Mouse (Mus musculus): Measurements from ENCODE around the gene Pfpl.

The Pfpl gene

DNA sequence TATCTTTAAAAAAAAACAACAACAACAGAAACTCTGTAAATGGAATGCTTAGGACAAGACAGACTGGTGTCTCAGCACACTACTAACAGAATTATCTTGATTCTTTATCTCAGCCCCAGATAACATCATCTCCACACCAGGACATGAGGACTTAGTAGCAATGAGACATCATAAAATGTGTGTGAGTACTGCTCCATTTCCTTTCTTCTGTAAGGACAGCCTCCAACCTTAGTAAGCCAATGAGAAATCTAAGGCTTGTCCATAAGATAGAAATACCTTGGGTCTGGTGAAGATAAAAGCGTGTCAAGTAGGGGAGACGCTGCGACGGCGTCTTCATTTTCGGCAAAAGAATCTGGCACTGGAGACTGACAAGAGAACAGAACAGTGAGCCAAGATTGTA lies at the start of gene Pfpl:
Gene Pfpl, plus strand, starts transcription at position 301 of the 400 bp plus-strand sequence.
- no peak for DNase-seq (ENCODE audit: low spot score in 2 of 2)

DNA sequence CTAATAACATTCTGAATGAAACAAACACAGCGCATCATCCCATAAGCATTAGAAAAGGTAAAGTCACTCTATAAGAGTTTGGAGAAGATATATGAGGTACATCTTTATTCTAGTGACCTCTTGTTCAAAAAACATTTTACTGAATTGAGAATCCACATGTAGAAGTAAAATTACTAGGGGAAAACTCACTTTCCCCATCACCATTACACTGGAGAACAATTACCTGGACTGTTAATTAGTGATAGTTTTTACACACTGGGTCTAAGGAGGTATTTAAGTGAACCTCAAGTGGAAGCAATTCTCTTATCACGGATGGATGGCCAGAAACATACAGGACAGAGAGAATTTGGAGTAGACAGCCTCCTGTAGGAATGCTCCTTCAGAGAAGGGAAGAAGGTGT lies 40.7 kb upstream of the Pfpl start, which contains the start of gene Olfr1440:
Gene Olfr1440, plus strand, starts transcription at position 301 of the 400 bp plus-strand sequence.
- DNase-seq (ENCODE audit: low spot score in 2 of 2): no peak

DNA sequence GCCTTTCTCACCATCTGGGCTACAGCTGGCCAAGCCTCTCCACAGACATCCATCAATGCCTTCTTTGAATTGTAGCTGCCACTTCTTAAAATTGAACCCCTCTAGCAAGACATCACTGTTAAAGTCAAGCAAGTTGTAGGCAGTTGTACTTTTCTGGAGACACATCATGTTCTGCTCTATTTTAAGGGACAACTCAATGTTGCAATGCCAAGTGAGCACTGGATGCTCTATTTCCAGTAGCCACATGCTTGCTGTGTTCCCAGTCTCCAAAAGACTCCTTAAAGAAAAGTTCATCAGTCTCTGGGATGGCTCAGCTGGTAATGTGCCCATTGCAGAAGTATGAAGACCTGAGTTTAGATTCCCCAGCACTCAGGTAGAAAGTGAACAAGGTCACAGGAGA lies 14.0 kb upstream of the Pfpl start:
- DNase-seq (ENCODE audit: low spot score in 2 of 2): no peak

DNA sequence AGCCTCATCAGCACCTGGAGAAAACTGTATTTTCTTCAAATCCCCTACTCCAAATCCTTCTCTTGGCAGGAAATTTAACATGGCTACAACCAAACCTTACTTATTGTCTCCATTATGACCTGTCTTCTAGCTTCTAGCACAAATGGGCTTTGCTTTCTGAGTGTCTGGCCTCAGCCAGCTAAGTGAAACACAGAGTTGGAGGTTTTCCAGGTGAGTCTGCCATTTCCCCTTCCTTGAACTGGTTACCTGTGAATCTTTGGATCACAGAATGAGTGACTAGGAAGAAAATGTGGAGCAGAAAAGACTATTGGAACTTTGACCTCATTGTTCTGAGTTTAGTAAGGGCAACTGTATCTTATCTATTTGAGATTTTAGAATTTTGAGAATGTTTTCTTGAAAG lies 10.3 kb upstream of the Pfpl start, which contains the start of gene Olfr1441:
Gene Olfr1441, plus strand, starts transcription at position 73 of the 400 bp plus-strand sequence.
- no peak for DNase-seq (ENCODE audit: low spot score in 2 of 2)

DNA sequence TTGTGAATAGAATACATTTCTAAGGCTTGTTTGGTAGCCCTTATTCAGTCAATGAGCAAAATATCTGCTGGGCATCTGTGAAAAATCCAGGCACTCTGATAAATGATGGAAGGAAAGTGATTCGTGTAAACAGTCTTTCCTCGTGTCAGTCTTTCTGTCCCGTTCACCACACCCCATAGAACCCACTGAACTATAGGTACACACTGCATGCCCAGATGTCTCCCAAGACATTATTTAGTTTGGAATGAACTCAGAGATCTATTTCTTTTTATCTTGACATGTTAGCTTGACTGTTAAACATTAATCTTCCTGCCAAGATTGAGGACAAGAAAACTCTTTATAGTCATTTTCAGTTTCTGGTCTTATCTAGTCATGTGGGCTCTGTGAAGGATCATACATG lies 9.4 kb upstream of the Pfpl start:
- no peak for DNase-seq (ENCODE audit: low spot score in 2 of 2)

DNA sequence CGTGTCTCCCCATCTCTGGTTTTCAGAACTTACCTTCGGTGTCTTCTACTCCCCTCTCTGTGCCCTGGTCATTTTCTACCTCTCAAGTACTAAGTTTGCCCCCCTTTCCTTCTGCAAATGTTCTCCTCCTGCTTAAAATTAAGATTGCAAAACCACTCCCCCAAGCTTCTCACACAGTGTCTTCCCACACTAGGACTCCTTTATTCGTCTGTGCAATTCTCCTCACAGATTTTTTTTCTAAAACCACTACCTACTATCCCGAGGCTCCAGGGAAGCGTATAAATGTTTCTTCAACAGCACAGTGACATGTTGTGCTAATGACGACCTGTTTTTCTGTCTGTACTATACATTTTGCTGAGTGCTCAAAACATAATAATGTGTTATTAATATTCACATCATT lies 7.2 kb upstream of the Pfpl start:
- DNase-seq (ENCODE audit: low spot score in 2 of 2): no peak

DNA sequence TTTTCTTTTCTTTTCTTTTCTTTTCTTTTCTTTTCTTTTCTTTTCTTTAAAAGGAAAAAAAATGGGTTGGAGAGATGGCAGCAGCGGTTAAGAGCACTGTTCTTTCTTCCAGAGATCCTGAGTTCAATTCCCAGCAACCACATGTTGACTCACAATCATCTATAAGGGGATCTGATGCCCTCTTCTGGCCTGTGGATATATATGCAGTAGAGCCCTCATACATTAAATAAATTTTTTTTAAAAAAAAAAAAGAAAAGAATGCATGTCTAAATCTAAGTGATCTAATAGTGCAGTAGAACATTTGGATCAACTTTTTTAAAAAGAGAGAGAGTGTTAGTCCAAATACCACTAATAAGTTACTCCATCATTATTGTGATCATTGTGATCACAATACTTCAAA lies 6.0 kb upstream of the Pfpl start:
- no peak for DNase-seq (ENCODE audit: low spot score in 2 of 2)

DNA sequence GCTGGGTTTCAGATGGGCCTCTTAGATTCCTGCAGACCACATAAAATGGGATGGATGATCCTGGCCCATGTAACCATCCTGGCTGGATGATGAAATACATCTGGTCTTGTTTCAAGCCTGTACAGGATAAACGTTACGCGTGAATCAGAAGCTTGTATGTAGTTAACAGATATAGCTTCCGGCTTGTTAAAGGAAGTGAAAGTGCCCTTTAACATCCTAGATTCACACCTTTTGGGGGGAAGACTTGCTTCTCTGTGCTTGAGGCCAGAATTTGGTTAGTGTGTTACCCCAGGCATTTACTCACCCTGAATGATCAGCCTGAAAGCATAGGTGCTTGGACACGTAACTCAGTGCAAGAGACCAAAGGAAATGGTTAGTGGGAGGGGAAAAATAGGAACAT lies 604 bp upstream of the Pfpl start:
- no peak for DNase-seq (ENCODE audit: low spot score in 2 of 2)

DNA sequence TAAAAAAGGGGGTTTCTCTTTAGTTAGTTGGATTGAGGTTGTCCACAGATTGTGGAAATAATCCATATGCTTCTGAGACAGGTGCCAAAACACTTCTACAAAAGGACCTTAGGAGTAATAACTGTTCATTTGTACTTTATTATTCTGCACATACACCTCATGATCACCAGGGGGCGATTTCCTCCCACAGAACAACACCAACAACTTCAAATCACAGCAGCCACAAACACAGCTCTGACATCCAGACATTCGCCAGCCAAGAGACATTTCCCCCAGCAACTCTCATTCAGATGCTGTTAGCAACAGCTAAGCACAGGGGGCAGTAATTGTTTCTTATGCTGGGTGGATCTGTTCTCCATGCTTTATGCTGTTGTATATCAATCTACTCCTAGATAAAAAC lies 5.3 kb downstream of the Pfpl start:
- DNase-seq (ENCODE audit: low spot score in 2 of 2): peak in 1 of 2 experiments; percentile 25

DNA sequence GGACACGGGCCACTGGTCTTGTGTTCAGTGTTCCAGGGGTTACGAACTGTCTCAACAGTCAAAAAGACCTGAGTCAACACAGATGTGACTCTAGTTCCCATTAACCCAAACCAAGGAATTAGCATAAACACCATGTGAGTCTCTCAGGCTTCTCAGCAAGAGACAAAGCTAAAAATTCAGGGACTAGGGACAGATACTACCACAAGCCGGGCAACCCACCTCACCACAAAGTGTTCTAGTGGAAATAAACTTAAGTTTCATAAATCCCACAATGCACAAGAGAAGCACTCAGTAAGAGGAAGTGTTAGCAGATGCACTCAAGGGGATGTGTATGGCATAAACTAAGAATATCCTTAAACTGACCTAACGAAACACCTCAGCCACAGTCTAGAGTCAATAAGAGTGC lies 7.3 kb downstream of the Pfpl start:
- no peak for DNase-seq (ENCODE audit: low spot score in 2 of 2)

DNA sequence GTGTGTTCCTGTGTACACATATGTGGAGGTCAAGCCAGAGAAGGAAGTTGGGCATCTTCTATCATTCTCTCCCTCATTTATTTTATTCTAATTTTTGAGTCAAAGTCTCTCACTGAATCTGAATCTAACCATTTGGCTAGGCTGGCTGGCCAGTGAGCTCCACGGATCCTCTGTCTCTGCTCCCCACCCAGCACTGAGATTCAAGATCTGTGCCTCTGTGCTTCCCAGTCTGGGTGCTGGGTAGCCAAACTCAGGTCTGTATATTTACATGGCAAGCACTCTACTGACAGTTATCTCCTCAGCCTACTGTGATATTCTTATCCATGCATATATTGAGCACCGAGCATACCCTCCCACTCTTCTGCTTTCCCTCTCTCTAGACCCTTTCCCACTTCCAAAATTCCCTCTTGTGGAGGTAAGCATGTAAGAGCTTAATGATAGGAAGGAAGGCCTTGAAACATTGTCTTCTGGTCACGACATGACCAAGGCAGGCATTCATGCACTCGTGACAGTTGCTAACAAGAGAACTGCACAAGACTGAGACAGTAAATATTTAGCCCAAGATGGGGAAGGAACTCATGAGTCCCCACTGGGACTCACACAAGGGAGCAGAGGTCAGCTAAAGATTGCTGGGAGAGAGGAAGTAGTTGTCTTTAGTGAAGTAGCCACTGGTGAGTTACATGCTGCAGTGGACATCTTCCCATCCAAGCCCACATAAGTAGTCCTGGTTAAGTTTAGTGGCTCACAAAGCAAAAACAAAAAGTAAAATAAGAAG lies 8.2 kb downstream of the Pfpl start:
- no peak for DNase-seq (ENCODE audit: low spot score in 2 of 2)

DNA sequence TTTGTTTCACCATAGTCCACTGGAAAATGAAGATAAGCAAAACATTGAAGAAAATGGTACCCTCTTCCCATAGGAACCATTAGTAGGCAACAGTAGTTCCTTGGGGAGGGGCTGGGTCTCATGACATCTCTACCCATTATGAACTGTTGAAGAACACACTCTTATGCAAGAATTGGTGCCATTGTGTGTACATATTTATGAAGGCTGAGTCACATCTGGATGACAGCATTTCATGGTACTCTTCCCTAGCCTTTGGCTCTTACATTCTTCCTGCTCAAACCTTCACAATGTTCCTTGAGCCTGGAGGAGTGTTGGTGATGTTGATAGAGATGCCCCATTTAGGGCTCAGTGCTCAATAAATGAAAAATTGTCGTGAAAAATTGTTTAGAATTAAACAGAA lies 11.9 kb downstream of the Pfpl start:
- DNase-seq (ENCODE audit: low spot score in 2 of 2): no peak

DNA sequence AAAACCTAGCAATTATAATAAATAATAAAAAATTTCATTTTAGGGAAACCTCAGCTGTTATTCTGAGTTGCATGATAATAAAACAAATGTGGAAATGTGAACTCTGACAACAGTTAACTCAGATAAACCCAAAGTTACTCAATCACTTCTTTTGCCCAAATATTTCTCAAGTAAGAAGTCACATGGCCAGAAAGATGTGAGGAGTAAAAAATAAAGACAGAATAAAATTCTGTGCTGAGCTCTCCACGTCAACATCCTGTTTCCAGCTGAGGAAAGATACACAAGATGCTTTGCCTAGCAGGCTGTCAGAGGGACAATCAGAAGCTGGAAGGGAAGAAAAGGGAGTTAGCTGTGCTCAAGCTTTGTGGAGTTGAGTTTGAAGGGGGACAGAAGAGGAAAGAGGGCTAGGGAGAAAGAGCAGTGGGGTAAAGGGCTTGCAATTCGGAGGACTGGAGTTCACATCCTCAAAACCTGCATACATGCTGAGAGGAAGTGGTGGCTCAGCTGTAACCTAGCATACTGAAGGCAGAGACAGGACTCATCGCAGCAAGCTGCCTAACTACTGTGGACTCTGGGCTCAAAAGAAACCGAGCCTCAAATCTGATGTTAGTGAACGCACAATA lies 12.5 kb downstream of the Pfpl start:
- no peak for DNase-seq (ENCODE audit: low spot score in 2 of 2)

DNA sequence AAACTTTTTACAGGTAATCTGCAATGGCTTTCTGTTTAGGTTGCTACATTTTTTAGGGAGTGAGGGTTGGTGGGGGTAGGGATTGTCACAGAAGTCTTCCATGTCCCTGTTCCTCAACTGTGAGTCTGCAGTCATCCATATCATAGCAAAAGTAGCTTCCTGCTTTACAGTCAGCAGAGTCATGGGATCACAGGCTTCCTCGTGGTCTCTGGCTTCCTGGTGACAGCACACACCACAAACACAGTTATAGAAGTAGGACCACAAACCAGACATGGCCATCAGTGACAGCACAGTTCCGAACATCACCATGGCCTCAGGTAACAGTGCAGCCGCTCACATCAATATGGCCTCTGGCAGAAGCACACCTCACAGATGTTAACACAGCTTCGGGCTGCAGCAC lies 14.9 kb downstream of the Pfpl start:
- DNase-seq (ENCODE audit: low spot score in 2 of 2): no peak

DNA sequence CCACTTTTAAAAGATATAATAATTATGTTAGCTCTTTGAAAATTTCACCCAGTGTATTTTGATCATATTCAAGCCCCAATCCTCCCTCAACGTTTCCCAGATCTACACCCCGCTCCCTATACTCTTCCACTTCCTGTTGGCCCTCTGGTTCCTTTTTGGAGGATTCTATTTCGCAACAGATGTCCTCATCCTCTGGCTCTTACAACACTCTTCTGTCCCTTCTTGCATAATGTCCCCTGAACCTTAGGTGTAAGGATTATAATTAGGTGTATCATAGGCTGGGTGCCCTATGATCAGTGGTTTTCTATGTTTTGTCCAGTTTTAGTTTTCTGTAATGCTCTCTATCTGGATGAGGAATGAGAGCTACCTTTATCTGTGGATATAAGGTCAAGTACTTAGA lies 17.3 kb downstream of the Pfpl start:
- no peak for DNase-seq (ENCODE audit: low spot score in 2 of 2)

DNA sequence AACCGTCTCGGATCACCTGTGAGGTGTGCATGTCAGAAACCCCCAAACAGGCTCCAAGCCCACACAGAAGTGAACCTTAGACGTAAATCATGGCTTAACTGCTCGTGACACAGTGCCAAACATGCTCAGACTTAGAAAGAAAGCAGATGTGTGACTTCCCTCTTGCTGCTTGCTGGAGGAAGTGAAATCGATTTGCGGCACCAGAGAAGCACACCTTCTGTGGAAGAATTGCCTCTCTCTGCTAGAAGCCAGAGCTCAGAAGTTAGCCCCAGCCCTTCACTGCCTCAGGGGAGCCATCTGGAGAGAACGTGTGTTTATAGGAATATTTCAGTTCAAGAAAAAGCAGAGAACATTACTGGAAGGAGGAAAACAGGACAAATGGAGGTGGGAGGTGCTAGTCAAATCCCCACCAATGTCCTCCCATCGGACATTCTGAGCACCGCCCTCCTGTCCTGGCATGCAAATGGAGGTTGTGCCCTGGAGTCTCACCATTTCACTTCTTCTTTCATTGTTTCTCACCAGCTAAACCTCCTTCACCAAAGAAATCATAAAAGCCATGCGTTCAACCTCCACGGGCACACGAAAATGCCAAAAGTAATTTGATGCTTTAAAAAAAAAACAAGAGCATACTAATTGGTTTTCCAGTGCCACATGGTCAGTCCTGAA lies 29.8 kb downstream of the Pfpl start:
- DNase-seq (ENCODE audit: low spot score in 2 of 2): peak in 1 of 2 experiments; percentile 35

DNA sequence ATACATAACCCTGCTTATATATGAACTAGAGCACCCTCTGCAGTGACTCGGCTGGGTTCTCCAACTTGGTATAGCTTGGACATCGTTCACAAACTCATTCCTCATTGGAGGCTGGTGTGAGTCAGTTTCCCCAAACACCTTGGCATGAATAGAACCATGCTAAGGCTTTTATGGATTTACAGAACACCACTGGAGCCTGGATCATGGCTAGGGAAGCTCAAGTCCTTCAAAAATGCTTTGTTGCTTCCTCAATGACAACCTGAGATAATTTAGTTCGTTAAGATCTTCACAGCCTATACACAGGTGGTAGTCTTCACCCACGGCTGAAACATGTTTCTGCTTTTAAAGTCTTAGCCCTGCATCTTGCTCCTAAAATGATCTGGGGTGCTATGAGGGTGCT lies 31.8 kb downstream of the Pfpl start:
- DNase-seq (ENCODE audit: low spot score in 2 of 2): no peak

DNA sequence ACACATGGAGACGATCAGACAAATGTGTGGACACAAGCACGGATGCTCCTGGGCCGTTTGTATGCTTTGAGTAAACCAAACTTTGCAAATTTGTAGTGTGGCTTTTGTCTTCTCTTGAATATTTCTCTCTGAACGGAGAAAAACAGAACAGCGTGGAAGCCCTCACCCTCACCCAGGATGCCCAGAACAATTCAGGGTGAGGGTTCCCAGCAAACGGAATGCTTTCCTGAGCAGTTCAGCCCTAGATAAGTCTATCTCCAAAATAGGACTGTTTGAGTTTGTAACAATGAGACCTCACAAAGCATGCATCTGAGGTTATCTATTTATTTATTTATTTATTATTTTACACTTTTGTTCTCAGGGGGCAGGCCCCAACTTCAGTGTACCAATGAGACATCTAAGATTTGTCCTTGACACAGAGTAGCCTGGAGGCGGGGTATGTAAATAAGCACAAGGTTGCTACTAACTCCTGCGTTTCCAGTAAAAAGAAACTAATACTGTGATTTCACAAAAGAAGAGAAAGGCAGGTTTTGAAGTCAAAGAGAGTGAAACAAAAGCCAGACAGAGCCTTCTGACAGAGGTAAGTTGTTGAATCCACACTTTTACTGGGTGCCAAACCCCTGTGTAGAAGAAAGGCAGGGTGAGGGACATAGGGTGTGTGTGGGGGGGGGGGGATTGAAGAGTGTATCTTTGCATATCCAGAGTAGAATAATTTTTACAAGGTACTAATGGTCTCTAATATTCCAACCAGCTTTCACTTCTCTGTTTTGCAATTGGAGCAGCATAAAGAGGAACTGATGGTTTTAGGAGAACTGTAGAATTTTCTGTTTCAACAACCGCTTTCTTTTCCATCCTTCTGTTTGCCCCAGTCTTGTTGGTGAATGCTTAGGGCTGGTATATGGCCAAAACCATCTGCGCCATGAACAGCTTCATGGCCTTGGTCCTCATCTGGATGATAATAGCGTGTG lies 32.9 kb downstream of the Pfpl start, which contains the start of gene Mpeg1:
Gene Mpeg1, plus strand, starts transcription at position 498 of the 968 bp plus-strand sequence.
- DNase-seq (ENCODE audit: low spot score in 2 of 2): no peak

DNA sequence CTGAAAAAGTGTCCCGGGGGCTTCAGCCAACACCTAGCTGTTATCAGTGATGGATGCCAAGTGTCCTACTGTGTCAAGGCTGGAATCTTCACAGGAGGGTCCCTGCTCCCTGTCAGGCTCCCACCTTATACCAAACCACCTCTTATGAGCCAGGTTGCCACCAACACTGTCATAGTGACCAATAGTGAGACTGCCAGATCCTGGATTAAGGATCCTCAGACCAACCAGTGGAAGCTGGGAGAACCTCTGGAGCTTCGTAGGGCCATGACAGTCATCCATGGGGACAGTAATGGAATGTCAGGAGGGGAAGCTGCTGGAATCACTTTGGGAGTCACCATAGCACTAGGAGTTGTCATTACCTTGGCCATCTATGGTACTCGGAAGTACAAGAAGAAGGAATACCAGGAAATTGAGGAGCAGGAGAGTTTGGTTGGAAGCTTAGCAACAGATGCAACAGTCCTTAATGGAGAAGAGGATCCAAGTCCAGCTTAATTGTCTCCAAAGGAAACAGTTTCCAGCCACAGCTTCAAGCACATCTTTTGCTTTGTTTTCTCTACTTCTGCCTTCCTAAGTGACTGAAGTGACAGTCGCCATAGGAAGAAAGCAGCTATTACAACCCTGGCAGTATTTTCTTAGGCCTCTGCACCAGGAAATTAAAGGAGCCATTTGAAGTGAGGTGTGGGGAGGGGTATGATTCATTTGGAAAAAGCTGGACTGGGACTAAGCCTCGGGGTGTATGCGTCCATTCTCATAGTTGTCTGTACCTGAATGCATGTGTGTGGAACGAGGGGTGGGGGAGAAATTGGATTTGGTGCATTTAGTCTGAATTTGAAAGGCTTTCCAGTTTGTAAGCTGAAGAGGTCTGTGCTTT lies 35.4 kb downstream of the Pfpl start:
- no peak for DNase-seq (ENCODE audit: low spot score in 2 of 2)

DNA sequence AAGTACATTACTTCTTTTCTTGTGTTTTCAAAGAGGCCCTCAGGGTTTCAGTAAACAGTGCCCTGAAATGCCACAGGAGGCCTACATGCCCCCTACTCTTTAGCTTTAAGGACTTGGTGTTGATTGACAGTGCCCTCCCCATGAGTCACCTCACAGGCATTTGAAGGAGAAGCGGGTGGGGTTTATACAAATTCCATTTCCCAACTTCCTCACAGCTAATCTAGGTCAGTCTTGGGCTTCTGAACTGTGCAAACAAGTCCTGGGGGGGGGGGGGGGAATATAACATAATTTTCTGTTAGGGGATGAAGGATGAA lies 36.0 kb downstream of the Pfpl start:
- DNase-seq (ENCODE audit: low spot score in 2 of 2): no peak

DNA sequence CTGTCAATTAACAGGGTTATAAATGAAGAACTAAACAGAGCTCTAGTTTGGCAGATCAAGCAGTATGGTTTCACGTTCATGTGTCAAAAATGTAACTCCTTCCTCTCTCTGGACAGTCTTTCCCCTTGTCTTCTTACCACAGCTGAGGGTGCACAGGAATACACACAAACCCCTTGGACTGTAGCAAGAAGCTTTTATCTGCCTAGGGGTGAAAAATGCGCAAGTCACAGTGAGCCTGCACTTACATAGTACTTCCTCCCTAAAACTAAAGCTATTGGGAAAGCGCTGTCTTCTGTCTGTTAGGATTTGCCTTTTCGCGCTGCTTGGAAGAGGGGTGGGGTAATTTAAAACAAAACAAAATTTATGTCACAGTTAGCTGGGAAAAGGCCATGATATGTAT lies 36.4 kb downstream of the Pfpl start:
- DNase-seq (ENCODE audit: low spot score in 2 of 2): no peak

Measured in spleen, postnatal 14 days (tissue).